Mouse (Mus musculus) intestine, postnatal 0 days (tissue): ENCODE data around the gene Stk35. TPM values are rescaled to one million over a fixed set of nuclear protein-coding genes. Genes with fewer than 3 reads are reported as not detected.

Experiments used
- ATAC-seq: fragments of 200-750 bp; cut with Nextera tagmentation; 2 replicates; pipeline ENCODE4 v1.8.0; 2017; ENCODE audit warnings: mild to moderate bottlenecking, moderate TSS enrichment, moderate library complexity
- H3K27ac ChIP-seq: fragments of 300-500 bp; sonication (generic); 2 replicates; pipeline ENCODE4 v1.5.1; 2014; ENCODE audit warnings: mild to moderate bottlenecking, low read depth, low read length, moderate library complexity
- H3K27me3 ChIP-seq: fragments of 300-500 bp; sonication (generic); replicated peaks from 2 replicates; pipeline ENCODE4 v1.6.1; 2014; ENCODE audit warnings: low read length, mixed read lengths; ENCODE audit not compliant: control insufficient read depth, insufficient read depth
- H3K36me3 ChIP-seq: fragments of 300-500 bp; sonication (generic); 2 replicates; pipeline ENCODE4 v1.6.1; 2014; ENCODE audit warnings: mild to moderate bottlenecking, moderate library complexity; ENCODE audit not compliant: control insufficient read depth, insufficient read depth
- H3K4me1 ChIP-seq: fragments of 300-500 bp; sonication (generic); replicated peaks from 2 replicates; pipeline ENCODE4 v1.6.1; 2014; ENCODE audit warnings: antibody characterized with exemption, low read length, mixed read lengths; ENCODE audit not compliant: control insufficient read depth, insufficient read depth
- H3K4me2 ChIP-seq: fragments of 300-500 bp; sonication (generic); replicated peaks from 2 replicates; pipeline ENCODE4 v1.6.1; 2014; ENCODE audit warnings: low read depth, mild to moderate bottlenecking, moderate library complexity
- H3K4me3 ChIP-seq: fragments of 300-500 bp; sonication (generic); 2 replicates; pipeline ENCODE4 v1.5.1; 2014; ENCODE audit warnings: low read depth, low read length
- H3K9ac ChIP-seq: fragments of 300-500 bp; sonication (generic); 2 replicates; pipeline ENCODE4 v1.6.1; 2014; ENCODE audit warnings: mild to moderate bottlenecking, low read depth, low read length
- H3K9me3 ChIP-seq: fragments of 300-500 bp; sonication (generic); 2 replicates; pipeline ENCODE4 v1.6.1; 2016; ENCODE audit warnings: mixed run types; ENCODE audit not compliant: control insufficient read depth
- CTCF ChIP-seq: sonication (generic); IDR thresholded peaks from 2 replicates; pipeline ENCODE4 v1.5.1; 2016; ENCODE audit warnings: low read depth, mild to moderate bottlenecking, control low read depth, antibody characterized with exemption, moderate library complexity
- WGBS: fragments of 180-500 bp; shearing (Covaris S2); extraction: QIAGEN DNeasy Blood & Tissue Kit; methylation state at CpG from one replicate; pipeline ENCODE4 v1.1.7; 2014; 5-methylcytosine and 5-hydroxymethylcytosine counted together
- polyA plus RNA-seq: library from polyadenylated mRNA; unstranded; fragments of >200 nt; fragmentation: Nextera tagmentation; extraction: Ambion mirVana; gene quantifications from 2 replicates; pipeline ENCODE4 v1.2.1, GENCODE M21; 2015

Stk35 gene
- 5.0 and 5.7 TPM in 2 replicates for polyA plus RNA-seq

DNA sequence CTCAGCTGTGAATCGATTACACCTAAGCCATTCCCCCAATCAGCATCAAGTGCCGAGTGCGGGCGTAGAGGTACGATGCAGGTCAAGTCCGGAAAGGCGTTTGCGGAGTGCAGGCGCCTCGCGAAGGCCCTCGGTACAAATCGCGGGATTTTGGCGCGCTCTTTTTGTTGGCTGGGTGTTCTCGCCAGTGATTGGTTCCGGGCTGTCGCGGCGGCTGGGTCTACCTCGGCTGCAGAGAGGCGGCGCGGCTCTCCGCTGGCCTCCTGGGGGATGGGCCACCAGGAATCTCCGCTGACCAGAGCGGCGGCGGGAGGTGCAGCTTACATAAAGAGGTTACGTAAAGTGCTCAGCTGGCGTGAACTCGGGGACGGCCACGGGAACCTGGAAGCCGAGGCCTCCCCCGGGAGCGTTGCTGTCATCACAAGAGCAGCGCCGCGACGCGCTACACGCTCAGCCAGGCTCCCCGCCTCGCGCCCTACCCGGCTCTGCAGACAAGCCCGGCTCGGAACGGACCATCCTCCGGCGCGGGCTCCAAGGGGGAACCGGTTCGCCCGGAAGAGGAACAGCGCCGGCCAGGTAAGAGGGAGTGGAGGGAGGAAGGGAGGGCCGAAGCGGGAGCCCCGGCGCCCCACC, at the start of gene Stk35:
Stk35 (plus strand) TSS at position 247 of the 633 bp plus-strand sequence.
- Histone ChIP-seq H3K9ac (peak within 1 kb of the TSS; percentile 88), H3K27ac (peak within 1 kb of the TSS; percentile 97), H3K4me3 (peak within 1 kb of the TSS; percentile 96), H3K27me3 (no peaks in the 10 kb centered on the region), H3K4me2 (peak within 1 kb of the TSS; percentile 84), H3K9me3 (no peaks in the 10 kb centered on the region), H3K36me3 (no peaks in the 10 kb centered on the region), H3K4me1 (peaks cover 5% of the 10 kb centered on the region; the same call in 1 of the 2 replicates)
- peak; percentile 62 for TF ChIP-seq CTCF
- WGBS, result under 1% methylated on average over 61 of the region's 63 CpGs
- peak; percentile 86 for ATAC-seq

DNA sequence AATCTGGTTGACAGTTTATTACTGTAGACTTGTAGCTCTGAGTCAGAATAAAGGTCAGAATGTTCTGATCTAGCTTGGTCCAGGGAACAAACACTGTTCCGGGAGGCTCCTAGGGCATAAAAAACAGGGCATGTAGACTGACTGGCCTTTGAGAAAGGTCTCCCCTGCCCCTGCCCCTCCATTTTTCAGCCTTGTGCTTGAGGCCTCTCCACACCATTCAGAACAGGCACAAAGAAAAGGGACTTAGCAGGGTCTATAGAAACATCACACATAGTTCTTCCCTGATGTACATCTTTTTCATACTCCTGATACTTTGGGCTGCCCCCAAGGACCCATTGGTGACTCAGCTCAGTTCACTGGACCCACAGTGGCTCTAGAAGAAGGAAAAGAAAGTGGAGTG, 18.3 kb upstream of the Stk35 start:
- 0 out of 2 replicates have a peak, but pooled peaks cover 3% of the 10 kb centered on the region for H3K27me3 ChIP-seq
- H3K4me3 ChIP-seq, result no peak overlapping the region
- no peak overlapping the region for H3K4me2 ChIP-seq
- TF ChIP-seq CTCF, result no peak
- WGBS, result 73% methylated on average over 1 of the region's 1 CpGs
- no peak for ATAC-seq
- H3K4me1 ChIP-seq, result no peaks in the 10 kb centered on the region
- H3K36me3 ChIP-seq, result no peaks in the 10 kb centered on the region
- no peaks in the 10 kb centered on the region for H3K9me3 ChIP-seq
- no peak overlapping the region for H3K27ac ChIP-seq
- no peak overlapping the region for H3K9ac ChIP-seq

DNA sequence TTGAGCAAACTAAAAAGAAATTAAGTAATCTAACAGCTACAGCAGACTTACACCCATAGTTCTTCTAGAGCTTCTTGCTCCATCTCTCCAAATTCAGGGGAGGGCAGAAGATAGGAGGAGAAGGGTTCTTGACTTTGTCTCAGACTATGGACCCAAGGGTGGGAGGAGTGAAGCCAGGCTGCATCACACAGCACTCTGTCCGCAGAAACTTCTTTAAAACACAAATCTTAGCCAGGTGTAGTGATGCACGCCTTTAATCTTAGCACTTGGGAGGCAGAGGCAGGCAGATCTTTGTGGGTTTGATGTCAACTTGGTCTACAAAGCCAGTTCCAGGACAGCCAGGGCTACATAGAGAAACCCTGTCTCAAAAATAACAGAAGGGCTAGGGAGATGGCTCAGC, 3.8 kb upstream of the Stk35 start:
- TF ChIP-seq CTCF, result no peak
- H3K9me3 ChIP-seq, result 0 out of 2 replicates have a peak, but pooled peaks cover 3% of the 10 kb centered on the region
- ATAC-seq, result no peak
- H3K36me3 ChIP-seq, result no peaks in the 10 kb centered on the region
- H3K4me3 ChIP-seq, result no peak overlapping the region
- no peak overlapping the region for H3K9ac ChIP-seq
- no peaks in the 10 kb centered on the region for H3K4me1 ChIP-seq
- no peak overlapping the region for H3K4me2 ChIP-seq
- 97% methylated on average over 2 of the region's 2 CpGs for WGBS
- no peak overlapping the region for H3K27ac ChIP-seq
- no peaks in the 10 kb centered on the region for H3K27me3 ChIP-seq

DNA sequence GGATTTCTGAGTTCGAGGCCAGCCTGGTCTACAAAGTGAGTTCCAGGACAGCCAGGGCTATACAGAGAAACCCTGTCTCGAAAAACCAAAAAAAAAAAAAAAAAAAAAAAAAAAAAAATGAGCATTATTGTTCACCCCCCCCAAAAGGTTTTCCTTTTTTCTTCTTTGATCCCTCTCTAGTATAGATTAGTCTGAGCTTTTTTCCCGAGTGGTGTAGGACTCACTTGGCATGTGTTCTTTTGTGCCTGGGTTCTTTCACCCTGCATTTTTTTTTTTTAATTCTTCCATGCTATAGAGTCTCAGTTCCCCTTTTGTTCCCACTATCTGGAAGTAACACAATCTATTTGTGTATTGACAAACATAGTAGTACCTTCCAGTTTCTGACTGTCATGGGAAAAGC, 2.6 kb upstream of the Stk35 start:
- no peak for TF ChIP-seq CTCF
- ATAC-seq, result no peak

DNA sequence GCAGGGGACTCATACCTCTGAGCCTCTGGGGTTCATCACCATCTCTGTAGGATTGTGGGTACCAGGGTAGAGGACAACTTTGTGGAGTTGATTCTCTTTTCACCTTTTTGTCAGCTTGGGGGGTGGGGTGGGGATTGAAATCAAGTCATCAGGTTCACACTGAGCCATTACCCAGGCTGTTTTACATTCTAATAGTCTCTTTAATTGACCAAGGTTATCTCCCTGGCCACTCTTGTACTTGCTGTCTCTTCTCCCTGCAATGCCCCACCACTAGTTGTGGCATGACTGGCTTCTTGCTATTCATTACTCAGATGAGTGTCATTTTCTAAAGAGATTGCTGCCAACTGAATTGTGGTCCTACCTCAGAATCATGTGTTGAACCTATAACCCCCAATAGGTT, 1.9 kb upstream of the Stk35 start:
- no peak for TF ChIP-seq CTCF
- no peak overlapping the region for H3K9ac ChIP-seq
- H3K27me3 ChIP-seq, result no peaks in the 10 kb centered on the region
- H3K9me3 ChIP-seq, result 0 out of 2 replicates have a peak, but pooled peaks cover 3% of the 10 kb centered on the region
- H3K36me3 ChIP-seq, result no peaks in the 10 kb centered on the region
- H3K4me2 ChIP-seq, result no peak overlapping the region
- ATAC-seq, result no peak
- H3K27ac ChIP-seq, result no peak overlapping the region
- H3K4me1 ChIP-seq, result peaks cover 5% of the 10 kb centered on the region; the same call in 1 of the 2 replicates
- H3K4me3 ChIP-seq, result no peak overlapping the region

More for the DNA sequence above, 2.6 kb upstream of the Stk35 start:
- WGBS, result 83% methylated on average over 2 of the region's 3 CpGs
- no peak overlapping the region for H3K4me2 ChIP-seq
- peaks cover 5% of the 10 kb centered on the region; the same call in 1 of the 2 replicates for H3K4me1 ChIP-seq
- 0 out of 2 replicates have a peak, but pooled peaks cover 3% of the 10 kb centered on the region for H3K9me3 ChIP-seq
- no peaks in the 10 kb centered on the region for H3K36me3 ChIP-seq
- no peak overlapping the region for H3K27ac ChIP-seq
- no peaks in the 10 kb centered on the region for H3K27me3 ChIP-seq
- H3K9ac ChIP-seq, result no peak overlapping the region
- H3K4me3 ChIP-seq, result no peak overlapping the region

DNA sequence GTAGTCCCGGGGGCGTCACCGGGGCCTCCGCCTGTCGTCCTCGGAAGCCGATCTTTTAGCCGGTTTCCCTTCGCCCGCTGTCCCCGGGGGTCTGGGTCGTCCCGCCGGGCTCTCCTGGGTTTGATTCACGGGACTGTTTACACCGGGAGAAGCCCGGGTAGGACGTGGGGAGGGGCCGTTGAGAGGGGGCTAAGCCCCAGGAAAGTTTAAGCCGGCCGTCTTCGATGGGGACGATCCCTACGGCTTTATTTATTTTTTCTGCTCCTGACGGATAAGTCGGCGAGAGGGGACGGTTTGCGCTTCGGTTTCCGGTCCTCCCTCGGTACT, 550 bp downstream of the Stk35 start:
- peak overlapping the region; percentile 96 for H3K4me3 ChIP-seq
- 0% methylated on average over 32 of the region's 32 CpGs for WGBS
- H3K9ac ChIP-seq, result peak overlapping the region; percentile 88
- no peak for ATAC-seq
- peak overlapping the region; percentile 97 for H3K27ac ChIP-seq
- peaks cover under 1% of the 10 kb centered on the region; the same call in 1 of the 2 replicates for H3K36me3 ChIP-seq
- peak overlapping the region; percentile 84 for H3K4me2 ChIP-seq
- no peak for TF ChIP-seq CTCF
- H3K4me1 ChIP-seq, result peaks cover 5% of the 10 kb centered on the region; the same call in 1 of the 2 replicates
- H3K27me3 ChIP-seq, result no peaks in the 10 kb centered on the region
- H3K9me3 ChIP-seq, result no peaks in the 10 kb centered on the region
